ENCODE assay signal across 8 mouse cellular contexts in genomic region chr11:98744456-98745019, GRCm38 (mm10). TPM values are rescaled to one million over a fixed set of nuclear protein-coding genes. Genes with fewer than 3 reads are reported as not detected.
DNase-seq lines count a peak whose midpoint lies in the region; ATAC-seq and TF ChIP-seq lines count a peak whose summit lies in the region.

No protein-coding gene starts in this region.

- peak overlapping the region; percentile 90 for H3K4me3 ChIP-seq in forebrain, embryonic 14.5 days (ENCODE audit: low read depth, low read length)
- H3K4me3 ChIP-seq in kidney, embryonic 15.5 days (replicated peaks) = peak overlapping the region; percentile 93
- H3K4me3 ChIP-seq in midbrain, postnatal 0 days (ENCODE audit: low read depth, low read length) = peak overlapping the region; percentile 79

- WGBS in forebrain, embryonic 14.5 days = 36% methylated on average over 7 of the region's 7 CpGs
- WGBS in kidney, embryonic 15.5 days = 38% methylated on average over 7 of the region's 7 CpGs
- 32% methylated on average over 7 of the region's 7 CpGs for WGBS in midbrain, postnatal 0 days

- H3K27me3 ChIP-seq in forebrain, embryonic 14.5 days (replicated peaks; ENCODE audit: control insufficient read depth, insufficient read depth, low read length) = no peaks in the 10 kb centered on the region
- H3K27me3 ChIP-seq in kidney, embryonic 15.5 days = no peaks in the 10 kb centered on the region
- no peaks in the 10 kb centered on the region for H3K27me3 ChIP-seq in midbrain, postnatal 0 days (ENCODE audit: insufficient read depth, low read length)

- peak; percentile 36 for DNase-seq in kidney, adult 9 months
- DNase-seq in kidney, adult 18-20 months = no peak
- no peak for DNase-seq in forebrain, embryonic 14.5 days (ENCODE audit: low spot score)
- no peak for DNase-seq in midbrain, postnatal 0 days (ENCODE audit: low spot score)
- DNase-seq in right cerebral cortex, postnatal 14 days = no peak
- DNase-seq in right cerebral cortex, adult 18-20 months = no peak
- no peak for DNase-seq in urinary bladder, postnatal 10 days (ENCODE audit: low spot score)

- peak overlapping the region; percentile 98 for H3K27ac ChIP-seq in forebrain, embryonic 14.5 days (ENCODE audit: low read depth, low read length)
- H3K27ac ChIP-seq in kidney, embryonic 15.5 days = peak overlapping the region; percentile 95
- peak overlapping the region; percentile 99 for H3K27ac ChIP-seq in midbrain, postnatal 0 days (ENCODE audit: low read depth, low read length)

- no peak for TF ChIP-seq CTCF in midbrain, postnatal 0 days (IDR thresholded peaks at IDR 0.05)

- no peaks in the 10 kb centered on the region for H3K9me3 ChIP-seq in forebrain, embryonic 14.5 days (replicated peaks; ENCODE audit: control insufficient read depth, low read length)
- no peaks in the 10 kb centered on the region for H3K9me3 ChIP-seq in kidney, embryonic 15.5 days (replicated peaks)
- H3K9me3 ChIP-seq in midbrain, postnatal 0 days (ENCODE audit: low read length) = no peaks in the 10 kb centered on the region

- peak overlapping the region; percentile 84 for H3K4me2 ChIP-seq in forebrain, embryonic 14.5 days (ENCODE audit: low read length)
- H3K4me2 ChIP-seq in kidney, embryonic 15.5 days = peak overlapping the region; percentile 84
- H3K4me2 ChIP-seq in midbrain, postnatal 0 days (ENCODE audit: low read depth, low read length, poor library complexity, severe bottlenecking) = peak overlapping the region; percentile 94

- H3K36me3 ChIP-seq in forebrain, embryonic 14.5 days (ENCODE audit: control insufficient read depth, insufficient read depth, low read length) = no peaks in the 10 kb centered on the region
- H3K36me3 ChIP-seq in kidney, embryonic 15.5 days = no peaks in the 10 kb centered on the region
- H3K36me3 ChIP-seq in midbrain, postnatal 0 days (ENCODE audit: insufficient read depth, low read length) = no peaks in the 10 kb centered on the region

- ATAC-seq in forebrain, embryonic 14.5 days = no peak
- ATAC-seq in kidney, embryonic 15.5 days (replicated peaks; ENCODE audit: low FRiP score) = no peak
- ATAC-seq in midbrain, postnatal 0 days (ENCODE audit: low FRiP score) = no peak

- peak overlapping the region; percentile 97 for H3K9ac ChIP-seq in forebrain, embryonic 14.5 days (ENCODE audit: low read length)
- peak overlapping the region; percentile 90; the same call in 1 of the 2 replicates for H3K9ac ChIP-seq in kidney, embryonic 15.5 days
- H3K9ac ChIP-seq in midbrain, postnatal 0 days (replicated peaks; ENCODE audit: low read length, poor library complexity, severe bottlenecking) = peak overlapping the region; percentile 99

- H3K4me1 ChIP-seq in forebrain, embryonic 14.5 days (ENCODE audit: control insufficient read depth, insufficient read depth, low read length) = peaks cover 78% of the 10 kb centered on the region
- peaks cover 92% of the 10 kb centered on the region for H3K4me1 ChIP-seq in kidney, embryonic 15.5 days
- H3K4me1 ChIP-seq in midbrain, postnatal 0 days (ENCODE audit: insufficient read depth, low read length) = peaks cover 56% of the 10 kb centered on the region

RNA-seq across cellular contexts. Expression of gene Thra, which starts 4.1 kb away (rescaled TPM):
- 164 and 199 TPM in 2 replicates for polyA plus RNA-seq in forebrain, embryonic 14.5 days (2014; fragmentation: Nextera tagmentation; extraction: Ambion mirVana)
- 21.7 and 26.9 TPM in 2 replicates for polyA plus RNA-seq in kidney, embryonic 15.5 days (2015; fragmentation: Nextera tagmentation; extraction: Ambion mirVana)
- total RNA-seq in midbrain, postnatal 0 days (2014; rRNA removed) = 774 and 843 TPM in 2 replicates
- polyA plus RNA-seq in midbrain, postnatal 0 days (2015; fragmentation: Nextera tagmentation; extraction: Ambion mirVana) = 165 and 182 TPM in 2 replicates

RNA-seq across cellular contexts. Expression of gene Med24, which starts 15.3 kb away (rescaled TPM):
- polyA plus RNA-seq in forebrain, embryonic 14.5 days (2014; fragmentation: Nextera tagmentation; extraction: Ambion mirVana) = 76.0 and 85.9 TPM in 2 replicates
- polyA plus RNA-seq in kidney, embryonic 15.5 days (2015; fragmentation: Nextera tagmentation; extraction: Ambion mirVana) = 58.2 and 64.7 TPM in 2 replicates
- 66.6 and 81.2 TPM in 2 replicates for total RNA-seq in midbrain, postnatal 0 days (2014; rRNA removed)
- 52.2 and 59.8 TPM in 2 replicates for polyA plus RNA-seq in midbrain, postnatal 0 days (2015; fragmentation: Nextera tagmentation; extraction: Ambion mirVana)

RNA-seq across cellular contexts. Expression of gene Nr1d1, which starts 30.6 kb away (rescaled TPM):
- polyA plus RNA-seq in forebrain, embryonic 14.5 days (2014; fragmentation: Nextera tagmentation; extraction: Ambion mirVana) = 2.2 and 3.1 TPM in 2 replicates
- polyA plus RNA-seq in kidney, embryonic 15.5 days (2015; fragmentation: Nextera tagmentation; extraction: Ambion mirVana) = 2.0 and 2.3 TPM in 2 replicates
- total RNA-seq in midbrain, postnatal 0 days (2014; rRNA removed) = 7.1 and 11.0 TPM in 2 replicates
- 12.3 and 14.3 TPM in 2 replicates for polyA plus RNA-seq in midbrain, postnatal 0 days (2015; fragmentation: Nextera tagmentation; extraction: Ambion mirVana)

RNA-seq across cellular contexts. Expression of gene Csf3, which starts 43.5 kb away (rescaled TPM):
- not detected in 2 replicates for polyA plus RNA-seq in forebrain, embryonic 14.5 days (2014; fragmentation: Nextera tagmentation; extraction: Ambion mirVana)
- 0.23 TPM in 1 of 2 replicates, not detected in the other for polyA plus RNA-seq in kidney, embryonic 15.5 days (2015; fragmentation: Nextera tagmentation; extraction: Ambion mirVana)
- total RNA-seq in midbrain, postnatal 0 days (2014; rRNA removed) = not detected in 2 replicates
- not detected in 2 replicates for polyA plus RNA-seq in midbrain, postnatal 0 days (2015; fragmentation: Nextera tagmentation; extraction: Ambion mirVana)

RNA-seq across cellular contexts. Expression of gene Msl1, which starts 50.8 kb away (rescaled TPM):
- polyA plus RNA-seq in forebrain, embryonic 14.5 days (2014; fragmentation: Nextera tagmentation; extraction: Ambion mirVana) = 19.3 and 20.5 TPM in 2 replicates
- 25.1 and 25.8 TPM in 2 replicates for polyA plus RNA-seq in kidney, embryonic 15.5 days (2015; fragmentation: Nextera tagmentation; extraction: Ambion mirVana)
- total RNA-seq in midbrain, postnatal 0 days (2014; rRNA removed) = 88.3 and 107 TPM in 2 replicates
- 22.3 and 25.8 TPM in 2 replicates for polyA plus RNA-seq in midbrain, postnatal 0 days (2015; fragmentation: Nextera tagmentation; extraction: Ambion mirVana)
